Mouse (Mus musculus) layer of hippocampus, adult 6 months (tissue): Measurements from ENCODE around the gene Pyroxd1. TPM values are rescaled to one million over a fixed set of nuclear protein-coding genes. Genes with fewer than 3 reads are reported as not detected.

Experiments
- long read RNA-seq, 2 experiments: library from polyadenylated mRNA; unstranded; transcript quantifications; one replicate each; pipeline ENCODE4 v2.0.0; 2019 to 2020
- polyA plus RNA-seq: library from polyadenylated mRNA; unstranded; fragments of <200 nt; fragmentation: Nextera tagmentation; gene quantifications from 2 replicates; pipeline ENCODE4 v1.2.3, GENCODE M21; 2021

Gene Pyroxd1
- 8.0 and 8.6 TPM in 2 replicates for polyA plus RNA-seq
- long read RNA-seq, experiment 1, transcript Pyroxd1-201 (12 exons, 2,831 nt): major isoform, 14 of 20 reads
- long read RNA-seq, experiment 1, partial matches to known transcripts: 1 of 20 reads
- long read RNA-seq, experiment 1, other reads (novel, unspliced or antisense): 5 of 20 reads
- long read RNA-seq, experiment 2, transcript Pyroxd1-201 (12 exons, 2,831 nt): major isoform, 53 of 72 reads
- long read RNA-seq, experiment 2, transcript Pyroxd1-205 (1 exons, 2,208 nt): minor isoform, 5 of 72 reads
- long read RNA-seq, experiment 2, partial matches to known transcripts: 1 of 72 reads
- long read RNA-seq, experiment 2, other reads (novel, unspliced or antisense): 12 of 72 reads

DNA sequence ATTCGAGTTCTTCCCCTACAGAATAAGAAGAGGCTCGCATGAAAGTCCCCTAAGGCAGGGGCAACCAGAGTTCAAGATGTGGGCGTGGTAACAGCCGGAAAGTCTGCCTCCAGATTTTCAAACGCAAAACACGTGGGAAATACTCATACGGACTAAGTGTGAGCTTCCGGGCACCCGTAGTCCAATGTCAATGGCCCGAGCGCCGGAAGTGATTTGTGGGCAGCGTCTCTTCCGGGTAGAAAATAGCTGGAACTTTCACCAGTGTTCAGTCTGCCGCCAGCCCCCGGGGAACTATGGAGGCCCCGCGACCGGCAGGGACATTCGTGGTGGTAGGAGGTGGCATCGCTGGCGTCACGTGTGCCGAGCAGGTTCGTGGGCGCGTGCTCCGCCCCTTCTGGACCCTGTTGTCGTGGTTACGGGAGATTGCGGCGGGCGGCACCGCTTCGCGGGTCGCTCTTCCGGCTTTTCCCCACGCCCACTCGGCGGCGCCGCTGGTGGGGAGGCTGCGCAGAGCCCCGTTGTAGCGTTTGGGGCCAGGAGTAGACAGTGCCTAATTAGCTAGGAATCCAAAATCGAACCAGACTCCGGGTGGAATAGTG, at the start of gene Pyroxd1:
Gene Pyroxd1, plus strand, starts transcription at position 215 of the 599 bp plus-strand sequence.

DNA sequence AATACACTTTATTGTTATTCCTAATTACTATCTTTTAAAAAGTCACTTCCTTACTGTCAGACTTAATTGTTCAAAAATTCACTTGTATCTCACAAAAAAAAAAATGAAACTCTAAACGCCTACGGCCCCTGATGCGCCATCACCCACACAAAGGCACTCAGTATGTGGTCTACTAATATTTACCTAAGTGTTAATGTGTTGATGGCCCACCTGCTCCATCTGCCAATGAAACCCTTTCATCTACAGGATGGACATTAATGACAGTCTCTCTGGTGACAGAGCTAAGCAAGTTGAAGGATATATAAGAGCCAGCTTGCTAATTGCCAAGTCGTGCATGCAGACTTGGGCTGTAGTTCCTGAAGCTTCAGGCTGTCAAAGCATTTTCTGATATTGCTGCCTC, 47.4 kb upstream of the Pyroxd1 start, which contains the start of gene Iapp:
Gene Iapp, plus strand, starts transcription at position 326 of the 400 bp plus-strand sequence.

DNA sequence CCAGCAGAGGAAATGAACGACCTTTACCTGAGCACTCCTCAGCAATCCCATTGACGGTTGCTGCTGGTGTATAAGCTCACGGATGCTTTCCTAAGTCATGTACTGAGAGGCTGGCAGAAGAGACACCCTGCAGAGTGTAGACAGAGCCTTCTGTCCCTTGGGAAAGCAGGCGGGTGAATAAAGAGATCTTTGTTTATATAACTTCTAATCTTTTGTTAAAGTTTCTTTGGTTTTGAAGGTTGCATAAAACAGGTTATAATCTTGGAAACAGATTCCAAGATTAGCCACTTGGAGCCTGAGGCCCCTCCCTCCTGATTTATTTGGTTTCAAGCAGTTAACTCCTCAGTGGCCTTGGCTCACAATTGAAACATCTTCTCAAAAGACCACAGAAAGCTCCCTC, 22.6 kb upstream of the Pyroxd1 start, which contains the start of gene Slco1a5:
Gene Slco1a5, minus strand, starts transcription at position 101 of the 400 bp plus-strand sequence.

DNA sequence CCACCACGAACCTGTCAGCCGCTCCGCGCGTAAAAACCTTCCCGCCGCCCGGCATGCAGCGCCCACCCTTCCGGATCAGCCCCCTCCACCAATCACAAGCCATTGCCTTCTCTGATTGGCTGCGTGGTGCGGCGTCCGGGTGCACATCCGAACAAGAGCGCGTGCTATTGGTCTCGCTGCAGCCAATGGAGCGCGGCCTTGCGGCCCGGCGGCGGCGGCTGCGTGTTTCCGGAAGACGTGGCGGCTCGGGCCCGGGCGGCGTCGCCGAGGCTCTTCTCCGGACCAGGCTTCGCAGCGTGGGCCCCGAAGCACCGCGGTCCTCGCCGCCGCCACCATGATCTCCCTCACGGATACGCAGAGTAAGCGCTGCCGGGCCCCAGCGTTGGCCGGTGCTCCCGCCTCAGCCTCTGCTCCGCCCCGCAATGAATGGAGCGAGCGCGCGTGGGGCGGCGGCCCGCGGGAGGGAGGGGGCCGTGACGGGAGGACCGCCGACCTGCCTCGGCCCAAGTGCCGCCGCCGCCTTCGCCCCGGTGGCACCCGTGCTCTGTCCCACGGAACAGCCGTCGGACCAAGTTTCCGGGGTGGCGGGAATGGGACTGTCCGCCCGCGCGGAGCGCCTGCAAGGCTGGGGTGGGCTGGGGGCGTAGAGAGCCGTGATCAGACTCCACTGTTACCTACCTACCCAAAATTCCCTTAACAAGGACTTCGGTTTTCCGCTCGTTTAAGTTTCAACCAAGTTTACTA, 41.7 kb downstream of the Pyroxd1 start, which contains the start of the genes Recql and Golt1b:
Gene Recql, minus strand, starts transcription at position 77 of the 744 bp plus-strand sequence.
Gene Golt1b, plus strand, starts transcription at position 211 of the 744 bp plus-strand sequence.

Other genes with a start within 250 kb of the Pyroxd1 start
- not detected in 2 replicates for gene Slco1a6, start 137.1 kb upstream of the Pyroxd1 start, polyA plus RNA-seq
- not detected in 2 replicates for gene Iapp, start 47.2 kb upstream of the Pyroxd1 start, polyA plus RNA-seq
- 0.05 and 0.97 TPM in 2 replicates for gene Slco1a5, start 22.7 kb upstream of the Pyroxd1 start, polyA plus RNA-seq
- gene Recql, start 41.4 kb downstream of the Pyroxd1 start, polyA plus RNA-seq: 14.7 and 16.2 TPM in 2 replicates
- 59.6 and 108 TPM in 2 replicates for gene Golt1b, start 41.6 kb downstream of the Pyroxd1 start, polyA plus RNA-seq
- 0.28 TPM in 1 of 2 replicates, not detected in the other for gene Spx, start 67.8 kb downstream of the Pyroxd1 start, polyA plus RNA-seq
- 0.50 TPM in 1 of 2 replicates, not detected in the other for gene Gys2, start 127.5 kb downstream of the Pyroxd1 start, polyA plus RNA-seq
- 1,317 and 1,506 TPM in 2 replicates for gene Ldhb, start 162.3 kb downstream of the Pyroxd1 start, polyA plus RNA-seq
- gene Kcnj8, start 226.0 kb downstream of the Pyroxd1 start, polyA plus RNA-seq: 2.5 and 4.5 TPM in 2 replicates